In the genomic region with DNA sequence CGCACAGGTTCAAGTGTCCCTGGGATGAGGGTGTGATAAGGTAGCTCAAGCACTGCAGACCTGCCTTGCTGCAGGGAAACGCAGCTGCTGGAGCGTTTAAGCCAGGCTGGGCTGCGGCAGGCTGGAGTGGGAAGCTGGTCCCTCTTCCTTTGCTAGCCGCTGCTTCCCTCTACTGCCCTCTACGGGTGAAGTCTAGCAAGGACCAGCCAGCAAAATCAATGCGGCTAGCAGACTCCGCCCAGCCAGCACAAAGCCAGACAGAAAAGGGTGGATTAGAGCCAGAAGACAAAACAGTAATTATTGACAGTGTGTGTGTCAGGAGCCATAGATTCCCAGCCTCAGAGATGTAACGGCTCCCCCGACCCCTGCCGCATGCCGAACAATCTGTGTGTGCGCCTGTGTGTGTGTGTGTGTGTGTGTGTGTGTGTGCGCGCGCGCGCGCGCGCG, we compare ENCODE assay signal across 8 mouse cellular contexts.
DNase-seq lines count a peak whose midpoint lies in the region; ATAC-seq and TF ChIP-seq lines count a peak whose summit lies in the region.

No protein-coding gene starts in this region.

- TF ChIP-seq CTCF in testis, adult 2 months (IDR thresholded peaks at IDR 0.05; ENCODE audit: control insufficient read depth, insufficient read depth, insufficient replicate concordance, low read depth, low read length) = peak; percentile 71; the same call in 1 of the 2 replicates

- ATAC-seq in forebrain, embryonic 13.5 days = peak; percentile 94
- peak; percentile 47; the same call in 1 of the 2 replicates for ATAC-seq in liver, embryonic 16.5 days (ENCODE audit: low read depth)
- peak; percentile 94 for ATAC-seq in neural tube, embryonic 14.5 days (ENCODE audit: low read depth)

- no peaks in the 10 kb centered on the region for H3K4me1 ChIP-seq in forebrain, embryonic 13.5 days
- no peaks in the 10 kb centered on the region for H3K4me1 ChIP-seq in liver, embryonic 16.5 days (ENCODE audit: control insufficient read depth, low read depth, low read length)
- H3K4me1 ChIP-seq in neural tube, embryonic 14.5 days (ENCODE audit: control insufficient read depth, insufficient read depth, low read length) = no peaks in the 10 kb centered on the region
- H3K4me1 ChIP-seq in testis, adult 2 months (ENCODE audit: control insufficient read depth, insufficient read depth, low read length) = no peaks in the 10 kb centered on the region; the same call in 1 of the 2 replicates

- H3K36me3 ChIP-seq in forebrain, embryonic 13.5 days (ENCODE audit: poor library complexity, severe bottlenecking) = no peaks in the 10 kb centered on the region
- H3K36me3 ChIP-seq in liver, embryonic 16.5 days (ENCODE audit: control insufficient read depth, insufficient read depth) = no peaks in the 10 kb centered on the region
- H3K36me3 ChIP-seq in neural tube, embryonic 14.5 days (ENCODE audit: control insufficient read depth, insufficient read depth, low read length) = no peaks in the 10 kb centered on the region
- H3K36me3 ChIP-seq in testis, adult 2 months (ENCODE audit: control insufficient read depth, insufficient read depth, low read length) = no peaks in the 10 kb centered on the region

- H3K9ac ChIP-seq in forebrain, embryonic 13.5 days = peak overlapping the region; percentile 52
- no peak overlapping the region for H3K9ac ChIP-seq in liver, embryonic 16.5 days (ENCODE audit: low read depth, low read length)
- H3K9ac ChIP-seq in neural tube, embryonic 14.5 days (replicated peaks; ENCODE audit: low read depth, low read length) = no peak overlapping the region; the same call in 1 of the 2 replicates

- 42% methylated on average over 22 of the region's 22 CpGs for WGBS in forebrain, embryonic 13.5 days
- WGBS in liver, embryonic 16.5 days (ENCODE audit: insufficient replicate concordance) = 42% methylated on average over 22 of the region's 22 CpGs
- 34% methylated on average over 22 of the region's 22 CpGs for WGBS in neural tube, embryonic 14.5 days

- peak overlapping the region; percentile 47 for H3K4me2 ChIP-seq in forebrain, embryonic 13.5 days
- peak overlapping the region; percentile 49 for H3K4me2 ChIP-seq in liver, embryonic 16.5 days (ENCODE audit: low read depth, low read length)
- peak overlapping the region; percentile 41 for H3K4me2 ChIP-seq in neural tube, embryonic 14.5 days (ENCODE audit: low read depth, low read length)

- no peaks in the 10 kb centered on the region for H3K9me3 ChIP-seq in forebrain, embryonic 13.5 days (replicated peaks)
- no peaks in the 10 kb centered on the region for H3K9me3 ChIP-seq in liver, embryonic 16.5 days (replicated peaks; ENCODE audit: control insufficient read depth, low read length)
- no peaks in the 10 kb centered on the region for H3K9me3 ChIP-seq in neural tube, embryonic 14.5 days (ENCODE audit: control insufficient read depth, low read length)

- no peak for TF ChIP-seq POLR2A in testis, adult 2 months (IDR thresholded peaks at IDR 0.05; ENCODE audit: control insufficient read depth, low read depth, low read length)

- peak overlapping the region; percentile 30 for H3K4me3 ChIP-seq in forebrain, embryonic 13.5 days
- peak overlapping the region; percentile 42 for H3K4me3 ChIP-seq in liver, embryonic 16.5 days (ENCODE audit: low read depth, low read length)
- H3K4me3 ChIP-seq in neural tube, embryonic 14.5 days (ENCODE audit: low read depth, low read length) = peak overlapping the region; percentile 19; the same call in 1 of the 2 replicates
- H3K4me3 ChIP-seq in testis, adult 2 months (ENCODE audit: control insufficient read depth, low read depth, low read length) = no peak overlapping the region; the same call in 1 of the 2 replicates

- intact Hi-C loops in heart, postnatal 10 days (cut with DNase I) = no loop called here

- H3K27me3 ChIP-seq in forebrain, embryonic 13.5 days = no peaks in the 10 kb centered on the region
- no peaks in the 10 kb centered on the region for H3K27me3 ChIP-seq in liver, embryonic 16.5 days (ENCODE audit: control insufficient read depth, insufficient read depth, low read depth, low read length)
- H3K27me3 ChIP-seq in neural tube, embryonic 14.5 days (ENCODE audit: control insufficient read depth, insufficient read depth, low read length) = no peaks in the 10 kb centered on the region
- no peaks in the 10 kb centered on the region for H3K27me3 ChIP-seq in testis, adult 2 months (ENCODE audit: control insufficient read depth, insufficient read depth, low read length)

- H3K27ac ChIP-seq in forebrain, embryonic 13.5 days = peak overlapping the region; percentile 95
- no peak overlapping the region for H3K27ac ChIP-seq in liver, embryonic 16.5 days (ENCODE audit: low read length)
- peak overlapping the region; percentile 82 for H3K27ac ChIP-seq in neural tube, embryonic 14.5 days (ENCODE audit: low read depth, low read length)
- H3K27ac ChIP-seq in testis, adult 2 months (ENCODE audit: control insufficient read depth, insufficient read depth, low read depth, low read length) = no peak overlapping the region

- DNase-seq in CD8-positive naive resting alpha-beta T cell, adult 2 months (ENCODE audit: low read depth in 2 of 2, low spot score in 2 of 2) = peak; percentile 32 to 63
- DNase-seq in c-Kit-positive CD71-positive TER-119-positive erythroid progenitor cells, embryonic 14.5 days (ENCODE audit: low spot score) = peak; percentile 49
- DNase-seq in heart, postnatal 10 days = peak; percentile 87
- peak; percentile 79 to 87 for DNase-seq in kidney, postnatal 4 days

Comparison
In these comparisons a context has a peak if more than half of its experiments do, and no peak if none do; other contexts are left out.
1. H3K27ac ChIP-seq: peak in forebrain, embryonic 13.5 days (single experiment) and neural tube, embryonic 14.5 days (single experiment); none in liver, embryonic 16.5 days (single experiment) and testis, adult 2 months (single experiment).
2. Peak in every context shown above with its lines, with median percentiles within 50 percentile points of each other: DNase-seq, ATAC-seq and H3K4me2 ChIP-seq.